Mouse (Mus musculus): Measurements from ENCODE around the gene Rapgef5.

DNA sequence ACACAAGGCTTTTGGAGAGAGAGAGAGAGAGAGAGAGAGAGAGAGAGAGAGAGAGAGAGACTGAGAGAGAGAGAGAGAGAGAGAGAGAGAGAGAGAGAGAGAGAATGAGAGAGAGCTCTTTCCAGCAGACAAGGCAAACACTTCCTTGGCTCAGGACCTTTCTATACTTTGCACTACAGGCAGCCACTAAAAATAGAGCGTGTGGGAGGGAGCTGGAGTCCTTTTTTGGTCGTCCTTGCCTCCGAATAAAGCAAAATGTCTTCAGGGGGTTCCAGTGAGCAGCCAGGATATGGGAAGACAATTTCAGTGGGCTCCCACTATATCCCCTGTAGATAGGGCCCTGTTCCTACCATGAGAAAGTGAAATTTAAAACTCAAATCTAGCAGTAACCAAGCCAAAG, 33.6 kb upstream of the Rapgef5 start:
- TF ChIP-seq CTCF (IDR thresholded peaks at IDR 0.05) (no peak), EP300 (IDR thresholded peaks at IDR 0.05) (no peak)

Data from lung, postnatal 0 days (tissue).